Mouse (Mus musculus): Measurements from ENCODE around the gene Coro2b. TPM values are rescaled to one million over a fixed set of nuclear protein-coding genes. Genes with fewer than 3 reads are reported as not detected.

The Coro2b gene
- total and polyA plus RNA-seq, 2 experiments from 2014 or later = 22.8 to 36.2 TPM

DNA sequence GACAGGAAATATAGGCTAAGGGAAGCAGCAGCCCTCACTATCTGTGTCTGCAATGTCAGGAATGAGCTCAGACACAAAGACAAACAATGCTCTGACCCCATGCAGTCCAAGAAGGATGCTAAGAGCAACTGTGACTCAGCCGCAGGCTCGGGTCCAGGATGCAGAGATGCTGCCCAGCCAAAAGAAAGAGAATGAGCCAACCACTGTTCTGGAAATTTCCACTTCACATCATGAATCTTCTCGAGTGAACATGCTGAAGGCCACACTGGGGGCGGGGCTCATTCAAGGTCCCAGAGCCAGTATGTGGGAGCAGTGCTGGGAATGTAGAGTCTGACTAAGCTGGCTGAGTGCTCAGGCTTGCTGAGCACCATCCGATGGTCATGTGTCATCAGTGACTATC, 23.2 kb upstream of the Coro2b start:
- Histone ChIP-seq H3K9ac (replicated peaks; ENCODE audit: low read length, poor library complexity, severe bottlenecking) (no peak overlapping the region), H3K36me3 (ENCODE audit: insufficient read depth, low read length) (no peaks in the 10 kb centered on the region)

DNA sequence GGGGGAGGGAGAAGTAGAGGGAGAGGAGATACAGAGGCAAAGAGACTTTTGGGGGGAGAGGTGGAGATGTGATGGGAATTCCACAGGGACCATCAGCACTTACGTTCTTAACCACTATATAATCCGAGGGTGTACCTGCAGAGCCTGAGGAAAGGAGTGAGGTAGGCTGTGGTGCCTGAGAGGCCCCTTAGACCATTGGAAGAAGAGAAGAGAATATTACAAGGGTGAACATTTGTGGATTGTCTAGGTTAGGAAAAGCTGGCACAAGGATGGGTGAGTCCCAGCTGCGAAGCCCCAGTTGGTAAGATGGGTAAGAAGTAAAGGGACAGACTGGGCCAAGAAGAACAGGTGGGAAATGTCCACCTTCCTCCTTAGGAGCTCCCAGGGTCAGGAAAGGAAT, 22.6 kb upstream of the Coro2b start:
- Histone ChIP-seq H3K36me3 (ENCODE audit: insufficient read depth, low read length) (no peaks in the 10 kb centered on the region), H3K27ac (ENCODE audit: low read depth, low read length) (no peak overlapping the region), H3K27me3 (ENCODE audit: insufficient read depth, low read length) (no peaks in the 10 kb centered on the region), H3K9ac (replicated peaks; ENCODE audit: low read length, poor library complexity, severe bottlenecking) (no peak overlapping the region), H3K9me3 (ENCODE audit: low read length) (no peaks in the 10 kb centered on the region), H3K4me3 (ENCODE audit: low read depth, low read length) (no peak overlapping the region), H3K4me1 (ENCODE audit: insufficient read depth, low read length) (peaks cover 8% of the 10 kb centered on the region; the same call in 1 of the 2 replicates), H3K4me2 (ENCODE audit: low read depth, low read length, poor library complexity, severe bottlenecking) (no peak overlapping the region)
- ATAC-seq (ENCODE audit: low FRiP score) (no peak), DNase-seq (ENCODE audit: low spot score) (no peak)
- 86% methylated on average over 3 of the region's 3 CpGs for WGBS
- no peak for TF ChIP-seq CTCF (IDR thresholded peaks at IDR 0.05)

More for the DNA sequence above, 23.2 kb upstream of the Coro2b start:
- 65% methylated on average over 5 of the region's 5 CpGs for WGBS
- ATAC-seq (ENCODE audit: low FRiP score) = no peak
- peak; percentile 36 for DNase-seq (ENCODE audit: low spot score)
- Histone ChIP-seq H3K9me3 (ENCODE audit: low read length) (no peaks in the 10 kb centered on the region), H3K4me2 (ENCODE audit: low read depth, low read length, poor library complexity, severe bottlenecking) (no peak overlapping the region), H3K4me3 (ENCODE audit: low read depth, low read length) (no peak overlapping the region), H3K27ac (ENCODE audit: low read depth, low read length) (no peak overlapping the region), H3K27me3 (ENCODE audit: insufficient read depth, low read length) (no peaks in the 10 kb centered on the region), H3K4me1 (ENCODE audit: insufficient read depth, low read length) (peaks cover 3% of the 10 kb centered on the region; the same call in 1 of the 2 replicates)
- no peak for TF ChIP-seq CTCF (IDR thresholded peaks at IDR 0.05)

DNA sequence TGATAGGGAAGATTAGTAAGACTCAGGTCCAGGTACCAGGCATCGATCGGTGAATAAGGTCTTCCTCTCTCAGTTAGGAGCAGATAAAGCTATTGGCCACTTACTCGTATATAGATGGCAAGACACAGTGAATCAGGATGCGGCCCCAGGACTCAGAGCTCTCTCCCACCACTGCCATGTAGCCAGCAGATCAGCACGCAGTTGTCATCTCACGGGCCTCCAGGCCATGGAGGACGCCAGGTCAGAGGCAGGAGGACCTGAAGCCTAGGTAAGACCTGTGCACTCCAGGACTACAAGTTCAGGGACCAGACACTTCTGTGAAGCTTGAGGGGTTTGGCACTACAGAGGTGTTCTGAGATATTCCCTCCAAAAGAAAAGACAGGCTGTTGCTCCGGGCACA, 21.2 kb upstream of the Coro2b start:
- no peaks in the 10 kb centered on the region for H3K9me3 ChIP-seq (ENCODE audit: low read length)

DNA sequence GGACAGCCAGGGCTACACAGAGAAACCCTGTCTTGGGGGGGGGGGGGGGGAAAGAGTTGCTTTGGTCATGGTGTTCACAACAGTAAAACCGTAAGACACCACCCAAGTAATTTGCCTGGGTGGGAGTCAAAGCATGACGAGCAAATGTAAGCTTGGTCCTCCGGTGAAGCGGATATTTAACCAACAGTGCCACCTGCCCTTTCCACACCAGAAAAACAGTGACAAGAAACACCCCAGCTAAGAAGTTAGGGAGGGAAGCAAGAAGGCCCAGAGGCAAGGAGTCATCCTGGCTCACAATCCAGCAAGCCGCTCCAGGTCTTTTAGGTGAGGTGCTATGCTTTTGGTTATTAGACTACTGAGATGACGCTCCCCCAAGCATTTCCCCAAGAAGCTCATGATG, 19.9 kb upstream of the Coro2b start:
- Histone ChIP-seq H3K4me2 (ENCODE audit: low read depth, low read length, poor library complexity, severe bottlenecking) (no peak overlapping the region), H3K4me3 (ENCODE audit: low read depth, low read length) (no peak overlapping the region), H3K4me1 (ENCODE audit: insufficient read depth, low read length) (peaks cover 9% of the 10 kb centered on the region; the same call in 1 of the 2 replicates), H3K27ac (ENCODE audit: low read depth, low read length) (no peak overlapping the region), H3K9me3 (ENCODE audit: low read length) (no peaks in the 10 kb centered on the region), H3K9ac (replicated peaks; ENCODE audit: low read length, poor library complexity, severe bottlenecking) (no peak overlapping the region), H3K27me3 (ENCODE audit: insufficient read depth, low read length) (no peaks in the 10 kb centered on the region), H3K36me3 (ENCODE audit: insufficient read depth, low read length) (no peaks in the 10 kb centered on the region)
- no peak for TF ChIP-seq CTCF (IDR thresholded peaks at IDR 0.05)
- WGBS = 95% methylated on average over 6 of the region's 6 CpGs
- no peak for DNase-seq (ENCODE audit: low spot score)
- ATAC-seq (ENCODE audit: low FRiP score) = no peak

More for the DNA sequence above, 21.2 kb upstream of the Coro2b start:
- no peak overlapping the region for H3K9ac ChIP-seq (replicated peaks; ENCODE audit: low read length, poor library complexity, severe bottlenecking)
- H3K27me3 ChIP-seq (ENCODE audit: insufficient read depth, low read length) = no peaks in the 10 kb centered on the region
- H3K4me3 ChIP-seq (ENCODE audit: low read depth, low read length) = no peak overlapping the region
- ATAC-seq (ENCODE audit: low FRiP score) (no peak), DNase-seq (ENCODE audit: low spot score) (no peak)
- no peaks in the 10 kb centered on the region for H3K36me3 ChIP-seq (ENCODE audit: insufficient read depth, low read length)
- no peak overlapping the region for H3K27ac ChIP-seq (ENCODE audit: low read depth, low read length)
- H3K4me1 ChIP-seq (ENCODE audit: insufficient read depth, low read length) = peaks cover 9% of the 10 kb centered on the region; the same call in 1 of the 2 replicates
- H3K4me2 ChIP-seq (ENCODE audit: low read depth, low read length, poor library complexity, severe bottlenecking) = no peak overlapping the region
- WGBS = 93% methylated on average over 8 of the region's 8 CpGs
- no peak for TF ChIP-seq CTCF (IDR thresholded peaks at IDR 0.05)

DNA sequence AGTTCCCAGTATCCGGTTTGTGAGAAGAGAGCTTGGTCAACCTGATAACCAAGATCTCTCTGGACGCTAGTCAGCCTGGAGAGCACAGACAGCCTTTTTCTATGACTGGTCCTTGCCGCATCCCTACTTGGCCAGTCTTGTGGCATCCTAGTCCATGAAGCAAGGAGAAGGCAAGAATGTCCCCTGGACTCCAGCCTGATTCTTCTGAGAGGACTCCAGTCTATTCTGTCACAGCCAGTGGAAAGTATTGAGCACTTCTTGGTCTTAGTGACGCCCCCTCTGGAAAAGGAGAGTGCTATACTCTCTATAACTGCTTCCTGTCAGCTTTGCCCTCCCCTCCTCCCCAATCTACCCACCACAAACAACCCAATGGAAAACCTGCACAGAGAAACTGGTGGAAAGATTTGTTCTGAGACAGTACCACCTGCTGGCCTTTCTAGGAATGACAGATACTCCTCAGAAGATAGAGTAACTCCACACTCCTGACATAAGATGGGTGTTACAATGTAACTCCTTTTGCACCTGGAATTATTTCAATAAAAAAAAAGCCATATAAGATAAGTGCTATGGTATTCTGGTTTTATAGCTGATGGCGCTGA, 18.5 kb upstream of the Coro2b start:
- peaks cover 9% of the 10 kb centered on the region; the same call in 1 of the 2 replicates for H3K4me1 ChIP-seq (ENCODE audit: insufficient read depth, low read length)
- no peak overlapping the region for H3K4me3 ChIP-seq (ENCODE audit: low read depth, low read length)
- H3K9ac ChIP-seq (replicated peaks; ENCODE audit: low read length, poor library complexity, severe bottlenecking) = no peak overlapping the region
- TF ChIP-seq CTCF (IDR thresholded peaks at IDR 0.05) = peak; percentile 87
- H3K4me2 ChIP-seq (ENCODE audit: low read depth, low read length, poor library complexity, severe bottlenecking) = no peak overlapping the region
- DNase-seq (ENCODE audit: low spot score) (peak; percentile 85), ATAC-seq (ENCODE audit: low FRiP score) (no peak)
- H3K27me3 ChIP-seq (ENCODE audit: insufficient read depth, low read length) = no peaks in the 10 kb centered on the region
- peak overlapping the region; percentile 43 for H3K27ac ChIP-seq (ENCODE audit: low read depth, low read length)
- WGBS = 72% methylated on average over 5 of the region's 5 CpGs
- no peaks in the 10 kb centered on the region for H3K36me3 ChIP-seq (ENCODE audit: insufficient read depth, low read length)
- no peaks in the 10 kb centered on the region for H3K9me3 ChIP-seq (ENCODE audit: low read length)

DNA sequence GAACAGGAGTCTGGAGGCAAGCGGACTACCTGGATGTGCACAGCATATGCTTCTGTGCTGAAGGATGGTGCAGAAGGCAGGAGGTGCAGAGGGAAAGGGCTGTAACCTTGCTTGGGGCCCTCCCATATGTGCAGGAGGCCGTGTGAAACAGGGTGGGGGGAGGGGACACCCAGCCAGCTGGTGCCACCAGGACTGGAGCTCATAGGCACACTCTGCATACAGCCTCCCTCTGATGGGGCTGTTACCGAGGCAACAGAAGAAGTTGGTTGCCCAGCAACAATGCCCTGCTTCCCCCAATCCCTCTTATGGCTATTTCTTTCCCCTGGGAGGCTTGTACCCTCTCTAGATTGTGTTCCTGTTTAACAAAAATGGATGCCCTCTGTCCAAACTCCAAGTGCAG, 17.8 kb upstream of the Coro2b start:
- Histone ChIP-seq H3K27ac (ENCODE audit: low read depth, low read length) (peak overlapping the region; percentile 43; the same call in 1 of the 2 replicates), H3K4me2 (ENCODE audit: low read depth, low read length, poor library complexity, severe bottlenecking) (no peak overlapping the region), H3K9ac (replicated peaks; ENCODE audit: low read length, poor library complexity, severe bottlenecking) (no peak overlapping the region), H3K9me3 (ENCODE audit: low read length) (no peaks in the 10 kb centered on the region), H3K4me1 (ENCODE audit: insufficient read depth, low read length) (peaks cover 9% of the 10 kb centered on the region; the same call in 1 of the 2 replicates), H3K27me3 (ENCODE audit: insufficient read depth, low read length) (no peaks in the 10 kb centered on the region), H3K4me3 (ENCODE audit: low read depth, low read length) (no peak overlapping the region), H3K36me3 (ENCODE audit: insufficient read depth, low read length) (no peaks in the 10 kb centered on the region)
- peak; percentile 57 for ATAC-seq (ENCODE audit: low FRiP score)
- 29% methylated on average over 3 of the region's 3 CpGs for WGBS
- TF ChIP-seq CTCF (IDR thresholded peaks at IDR 0.05) = no peak
- peak; percentile 81 for DNase-seq (ENCODE audit: low spot score)
